Mouse (Mus musculus): Measurements from ENCODE around the gene Dis3l.

Dis3l gene

GRCm38 (mm10) chr9:64341254-64341566, at the start of gene Dis3l:
TSS of gene Dis3l (minus strand) at chr9:64341288.
- no peak for DNase-seq

DNA sequence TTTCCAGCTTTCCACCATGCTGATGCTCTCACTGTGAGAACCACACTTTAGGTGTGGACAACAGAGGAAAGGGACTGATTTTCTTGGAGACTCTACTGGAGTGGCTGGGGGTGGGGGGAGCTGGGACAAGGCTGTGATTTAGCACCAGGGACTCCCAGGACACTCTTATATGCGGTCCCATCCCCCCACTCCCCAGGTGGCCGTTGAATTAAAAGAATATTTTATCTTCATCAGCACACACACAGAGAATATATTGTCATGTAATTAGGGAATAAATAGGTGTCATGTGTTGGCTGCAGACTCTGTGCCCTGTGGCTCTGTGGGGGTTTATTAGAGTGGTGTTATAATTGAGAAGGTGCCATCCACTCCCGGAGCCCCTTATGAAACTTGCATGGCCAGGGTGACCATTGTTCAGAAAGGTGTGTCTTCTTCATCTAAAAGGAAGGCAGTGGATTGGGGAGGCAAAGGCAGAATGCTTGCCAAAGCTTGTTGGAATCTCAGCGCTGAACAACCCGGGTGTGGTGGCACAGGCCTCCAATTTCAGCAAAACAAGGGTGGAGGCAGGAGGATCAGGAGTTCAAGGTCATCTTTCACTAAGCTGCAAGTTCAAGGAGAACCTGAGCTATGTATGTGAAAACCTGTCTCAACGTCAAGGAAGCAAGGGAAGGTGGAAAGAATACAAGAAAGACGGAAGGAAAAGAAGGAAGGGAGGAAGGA, 48.6 kb upstream of the Dis3l start:
- no peak for DNase-seq

DNA sequence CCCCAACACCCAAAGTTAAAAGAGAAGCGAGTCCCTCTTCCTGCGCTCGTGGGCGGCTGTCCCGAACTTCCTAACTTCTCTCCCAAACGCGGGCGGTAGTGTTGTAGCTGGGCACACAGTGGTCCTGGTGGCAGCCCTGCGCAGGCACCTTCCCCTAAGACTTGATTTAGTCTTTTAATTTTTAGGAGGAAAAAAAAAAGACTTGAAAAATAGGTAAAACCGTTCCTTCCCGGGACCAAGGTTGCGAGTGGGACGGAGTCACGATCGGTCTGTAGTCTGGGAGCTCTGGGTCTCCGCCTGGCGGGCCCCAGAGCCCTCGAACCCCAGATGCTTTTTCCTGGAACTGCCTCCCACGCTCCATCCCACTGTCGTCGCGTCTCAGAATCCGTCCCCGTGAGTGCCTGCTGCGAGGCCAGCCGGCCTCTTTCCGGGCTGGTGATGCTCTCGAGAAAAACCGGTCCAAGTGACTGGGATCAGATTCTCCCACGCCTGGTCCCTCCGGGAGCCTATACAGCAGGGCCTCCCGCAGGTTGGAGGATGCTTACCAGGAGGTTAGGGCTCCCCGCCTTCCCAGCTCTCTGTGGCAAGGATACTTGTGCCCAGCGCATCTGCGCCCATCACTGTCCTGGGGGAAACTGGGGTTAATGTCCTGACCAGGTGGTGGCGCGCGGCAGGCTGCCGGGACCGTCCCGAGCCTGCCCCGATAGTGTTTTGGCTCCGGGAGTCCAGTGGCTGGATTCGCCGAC, 45.6 kb upstream of the Dis3l start:
- DNase-seq, result no peak

GRCm38 (mm10) chr9:64385511-64386465, 44.7 kb upstream of the Dis3l start, which contains the start of gene Megf11:
TSS of gene Megf11 (plus strand) at chr9:64385626.
- DNase-seq, result peak; percentile 40

DNA sequence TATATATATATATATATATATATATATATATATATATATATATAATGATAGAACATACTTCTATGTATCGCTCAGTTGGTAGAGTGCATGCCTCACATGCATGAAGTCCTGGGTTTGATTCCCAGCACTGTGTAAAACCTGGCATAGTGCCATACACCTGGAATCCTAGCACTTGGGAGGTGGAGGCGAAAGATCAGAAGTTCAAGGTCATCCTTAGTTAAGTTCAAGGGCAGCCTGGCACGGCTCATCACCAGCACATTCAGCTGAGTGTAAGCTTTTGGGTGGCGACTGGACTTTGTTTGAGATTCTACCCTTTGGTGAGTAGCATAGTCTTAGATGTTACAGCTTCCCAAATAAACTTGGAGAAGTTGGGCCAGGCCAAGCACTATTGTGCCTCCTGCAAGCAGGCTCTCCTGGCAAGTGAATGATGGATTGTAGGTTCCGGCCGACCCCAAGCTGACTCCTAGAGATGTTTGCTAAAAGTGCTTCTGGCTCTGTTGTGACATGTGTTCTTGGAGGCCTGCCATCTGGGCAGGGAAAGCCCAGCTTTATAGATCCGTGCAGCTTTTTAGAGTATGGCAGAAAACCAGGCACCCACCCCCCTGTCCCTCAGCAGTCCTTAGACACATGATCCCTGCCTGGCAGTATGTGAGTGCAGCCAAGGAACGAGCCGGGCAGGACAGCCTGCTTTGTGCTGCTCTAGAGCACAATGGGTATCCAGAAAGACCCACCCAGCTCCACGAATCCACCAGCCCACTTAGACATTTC, 42.1 kb upstream of the Dis3l start:
- no peak for DNase-seq

DNA sequence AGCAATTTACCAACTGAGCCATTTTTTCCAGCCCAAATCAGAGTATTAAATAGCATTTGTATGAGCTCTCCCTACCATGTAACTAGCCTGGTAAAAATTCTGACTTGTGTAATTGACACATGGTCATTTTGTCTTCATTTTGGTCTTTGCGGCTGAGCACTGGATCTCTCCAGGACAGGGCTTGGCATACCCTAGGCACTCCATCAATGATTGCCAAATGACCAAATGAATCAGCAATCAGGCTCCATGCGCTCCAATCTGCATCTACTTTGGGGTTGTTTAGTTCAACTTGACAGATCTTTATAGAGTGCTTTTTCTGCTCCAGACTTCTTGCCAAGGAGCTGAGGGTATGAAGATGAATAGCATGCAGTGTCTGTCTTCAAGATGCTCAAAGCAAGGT, 35.3 kb upstream of the Dis3l start:
- no peak for DNase-seq

DNA sequence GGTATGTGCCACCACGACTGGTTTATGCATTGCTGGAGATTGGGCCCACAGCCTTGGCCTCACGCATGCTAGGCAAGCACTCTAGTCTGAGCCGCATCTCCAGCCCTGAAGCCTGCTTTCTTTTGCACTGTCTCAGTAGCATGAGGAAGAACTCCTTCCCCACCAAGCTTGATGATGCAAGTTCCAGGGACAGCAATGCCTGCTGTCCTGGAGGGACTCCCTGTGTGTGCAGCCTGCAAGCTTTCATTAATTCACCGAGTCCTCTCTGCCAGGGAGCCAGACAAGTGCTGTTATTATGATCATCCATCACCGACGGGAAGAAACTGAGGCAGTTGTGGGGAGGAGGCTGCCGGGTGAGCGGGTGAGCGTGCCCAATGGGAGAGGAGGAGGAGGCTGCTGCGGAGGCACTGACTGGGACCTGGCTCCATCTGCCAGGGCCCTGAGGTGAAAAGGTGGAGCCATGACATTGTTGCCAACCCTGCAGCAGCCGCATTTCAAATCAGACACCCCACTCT, 30.3 kb upstream of the Dis3l start:
- DNase-seq, result no peak

DNA sequence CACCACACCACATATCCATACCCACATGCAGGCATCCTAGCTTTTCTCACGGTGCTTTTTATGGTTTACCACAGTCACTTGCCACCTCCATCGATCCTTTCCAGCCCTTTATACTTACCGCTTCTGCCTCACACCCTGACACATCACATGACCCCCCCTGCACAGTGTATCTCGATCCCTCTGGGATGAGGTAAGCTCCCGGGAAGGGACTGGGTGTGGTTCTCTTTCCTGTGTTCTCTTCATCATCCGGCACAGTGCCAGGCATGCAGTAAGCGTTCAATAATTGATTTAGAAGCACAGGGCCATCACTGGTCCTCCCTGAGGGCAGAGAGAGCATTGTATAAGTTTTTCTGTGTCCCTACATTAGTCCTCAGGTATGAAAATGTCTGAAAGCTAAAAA, 28.8 kb upstream of the Dis3l start:
- DNase-seq, result no peak

- no peak for DNase-seq
These were observed 20.3 kb upstream of the Dis3l start for GRCm38 (mm10) chr9:64361231-64361950.

GRCm38 (mm10) chr9:64355627-64356026, 14.5 kb upstream of the Dis3l start:
- no peak for DNase-seq

DNA sequence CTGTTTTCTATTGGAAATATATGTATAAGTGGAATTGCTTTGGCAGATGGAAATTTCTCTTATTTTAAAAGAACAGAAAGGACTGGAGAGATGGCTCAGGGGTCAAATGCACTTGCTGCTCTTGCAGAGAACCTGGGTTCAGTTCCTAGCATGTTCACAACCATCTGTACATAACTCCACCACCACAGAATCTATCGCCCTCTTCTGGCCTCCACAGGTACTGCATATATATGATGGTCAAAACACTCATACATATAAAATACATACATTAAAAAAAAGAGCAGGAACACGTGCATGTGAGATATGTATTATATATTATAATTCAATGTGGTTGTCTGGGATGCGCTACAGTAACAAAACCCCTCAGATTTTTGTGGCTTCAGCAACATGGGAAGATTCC, 10.1 kb upstream of the Dis3l start:
- peak; percentile 32 for DNase-seq

DNA sequence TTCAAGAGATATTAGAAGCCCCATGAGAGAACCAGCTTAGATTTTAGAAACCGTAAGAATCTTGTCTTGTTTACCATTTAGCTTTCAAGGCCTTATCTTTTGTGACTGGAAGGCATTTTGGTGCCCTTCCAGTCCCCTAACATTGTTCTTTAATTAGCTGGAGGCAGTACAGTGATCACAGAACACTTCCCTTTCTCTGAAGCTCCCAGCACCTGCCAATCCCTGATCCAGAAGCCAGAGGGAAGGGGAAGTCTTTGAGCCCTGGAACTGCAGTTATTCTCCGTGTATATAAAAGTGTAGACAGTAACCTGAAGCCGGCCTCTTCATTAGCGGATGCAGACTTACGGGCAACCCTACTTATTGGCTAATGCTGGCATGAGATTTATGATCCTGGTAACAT, 8.4 kb upstream of the Dis3l start:
- no peak for DNase-seq

DNA sequence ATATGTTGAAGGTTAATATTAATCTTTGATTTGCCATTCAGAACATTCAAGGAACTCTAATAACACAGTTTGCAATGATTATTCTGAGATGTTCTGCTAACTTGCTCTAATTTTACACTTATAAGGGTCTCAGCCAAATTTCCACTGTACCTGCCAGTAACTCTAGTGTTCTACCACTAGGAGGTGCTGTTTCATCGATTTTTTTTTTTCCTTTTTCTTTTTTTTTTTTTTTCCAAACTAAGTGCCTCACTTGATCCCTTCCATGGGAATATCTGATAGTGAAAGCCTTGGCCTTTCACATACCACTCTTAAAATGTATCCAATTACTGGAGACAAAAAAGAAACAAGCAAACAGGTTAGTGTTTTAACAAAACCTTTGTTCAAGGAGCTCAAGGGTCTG, 6.3 kb upstream of the Dis3l start:
- no peak for DNase-seq

GRCm38 (mm10) chr9:64345931-64346330, 4.8 kb upstream of the Dis3l start:
- DNase-seq, result no peak

DNA sequence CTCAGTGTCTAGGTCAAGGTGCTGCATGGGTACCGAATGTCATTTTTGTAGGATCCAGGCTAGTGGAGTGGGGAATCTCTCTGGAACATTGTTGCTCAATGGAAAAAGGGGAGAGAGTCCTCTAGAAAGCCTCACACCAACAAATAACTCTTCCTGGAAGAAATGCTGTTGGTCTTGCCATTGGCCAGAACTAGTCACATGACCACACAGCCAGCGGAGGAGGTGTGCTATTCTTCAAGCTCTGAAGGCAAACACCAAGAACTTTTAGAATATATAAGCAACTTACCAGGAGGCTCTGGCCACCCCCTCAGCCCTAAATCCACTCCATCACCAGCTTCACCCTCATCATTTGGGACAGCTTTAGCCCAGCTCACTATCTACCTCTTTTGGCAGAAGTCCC, 2.6 kb upstream of the Dis3l start:
- DNase-seq, result no peak

- no peak for DNase-seq
These were observed 583 bp upstream of the Dis3l start for GRCm38 (mm10) chr9:64341671-64342070.

- peak; percentile 83 for DNase-seq
These were observed 486 bp downstream of the Dis3l start for GRCm38 (mm10) chr9:64340351-64341253.

- DNase-seq, result no peak
These were observed 1.7 kb downstream of the Dis3l start for GRCm38 (mm10) chr9:64339361-64339760.

GRCm38 (mm10) chr9:64335825-64336224, 5.3 kb downstream of the Dis3l start:
- no peak for DNase-seq

GRCm38 (mm10) chr9:64323976-64324375, 17.1 kb downstream of the Dis3l start:
- DNase-seq, result no peak

DNA sequence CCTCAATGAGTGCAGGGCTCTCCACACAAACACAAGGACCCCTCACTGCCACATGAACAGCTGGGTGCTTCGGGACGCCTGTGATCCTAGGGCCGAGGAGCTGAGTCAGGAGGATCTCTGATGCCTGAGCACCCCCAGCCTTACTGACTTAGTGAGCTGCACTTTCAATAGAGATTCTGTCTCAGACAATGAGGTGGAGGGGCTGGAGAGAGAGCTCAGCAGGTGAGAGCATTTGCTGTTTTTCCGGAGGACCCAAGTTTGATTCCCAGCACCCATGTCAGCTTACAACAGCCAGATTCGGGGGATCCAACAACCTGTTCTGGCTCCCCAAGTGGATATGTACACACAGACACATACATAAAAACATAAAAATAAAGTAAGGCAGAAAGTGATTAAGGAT, 24.1 kb downstream of the Dis3l start:
- DNase-seq, result no peak
